11 mouse cellular contexts compared by ENCODE assay signal in the genomic region with DNA sequence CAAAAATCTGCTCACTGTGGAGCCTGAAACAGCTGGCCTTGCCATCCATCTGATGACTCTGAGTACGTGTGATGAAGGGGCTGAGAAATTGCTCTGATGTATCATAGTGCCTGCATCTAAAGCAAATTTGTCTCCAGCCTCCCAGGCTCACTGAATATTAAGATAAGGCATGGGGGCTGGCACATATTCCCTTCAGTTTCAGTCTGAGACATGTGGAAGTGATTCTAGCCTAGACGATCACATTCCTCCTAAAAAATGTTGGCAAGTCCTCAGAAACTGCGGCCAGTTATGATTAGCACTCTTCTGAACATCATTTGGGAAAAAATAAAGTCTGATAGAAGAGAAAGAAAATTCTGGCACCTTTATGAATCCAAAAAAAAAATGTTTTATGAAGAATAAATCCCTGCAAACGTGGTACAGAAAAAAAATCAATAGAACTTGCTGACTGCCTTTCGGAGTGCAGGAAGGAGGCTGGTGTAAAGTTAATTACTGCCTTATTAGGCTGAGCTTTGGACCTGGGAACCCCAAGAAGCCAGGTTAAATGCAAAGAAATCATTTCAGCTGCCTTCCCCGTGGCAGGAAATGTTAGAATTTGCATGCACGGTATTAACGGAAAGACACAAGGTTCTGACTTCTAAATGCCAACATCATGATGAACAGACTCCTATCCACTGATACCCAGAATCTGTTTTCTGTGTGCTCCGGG.
DNase-seq lines count a peak whose midpoint lies in the region; ATAC-seq and TF ChIP-seq lines count a peak whose summit lies in the region.
"Had no signal": no experiment of that assay in that cellular context is flagged by ENCODE, and none has a peak within 500 bp of the region (broad histone marks: within the 10 kb centered on the region; RNA-seq: fewer than 3 reads in every experiment).

No protein-coding gene starts in this region.

- H3K36me3 ChIP-seq in heart, postnatal 0 days (replicated peaks; ENCODE audit: control insufficient read depth, insufficient read depth, low read length), result no peaks in the 10 kb centered on the region
- H3K36me3 ChIP-seq in lung, embryonic 15.5 days, result no peaks in the 10 kb centered on the region

- TF ChIP-seq EP300 in heart, postnatal 0 days (IDR thresholded peaks at IDR 0.05; ENCODE audit: low read depth), result no peak

- no peak overlapping the region for H3K27ac ChIP-seq in heart, postnatal 0 days (ENCODE audit: low read depth)
- peak overlapping the region; percentile 87 for H3K27ac ChIP-seq in embryonic fibroblast, embryonic 13.5 days (ENCODE audit: insufficient read depth, low read length)
- no peak overlapping the region for H3K27ac ChIP-seq in lung, embryonic 15.5 days

- no peak for TF ChIP-seq CTCF in heart, postnatal 0 days (IDR thresholded peaks at IDR 0.05; ENCODE audit: low read depth)
- no peak for TF ChIP-seq CTCF in embryonic fibroblast, embryonic 13.5 days (IDR thresholded peaks at IDR 0.05; ENCODE audit: borderline replicate concordance, insufficient read depth, low read length)

- WGBS in heart, postnatal 0 days, result 49% methylated on average over 9 of the region's 9 CpGs
- WGBS in lung, embryonic 15.5 days, result 35% methylated on average over 9 of the region's 9 CpGs

- no peaks in the 10 kb centered on the region for H3K27me3 ChIP-seq in heart, postnatal 0 days (ENCODE audit: control insufficient read depth, insufficient read depth, low read length)
- H3K27me3 ChIP-seq in lung, embryonic 15.5 days, result no peaks in the 10 kb centered on the region

- H3K4me2 ChIP-seq in heart, postnatal 0 days (ENCODE audit: low read depth, low read length), result no peak overlapping the region
- H3K4me2 ChIP-seq in lung, embryonic 15.5 days, result no peak overlapping the region

- peak; percentile 6 for DNase-seq in heart, postnatal 0 days (ENCODE audit: low spot score)
- DNase-seq in heart, adult 11 months, result no peak
- peak; percentile 88 for DNase-seq in NIH3T3 (ENCODE audit: low read depth)
- no peak for DNase-seq in thymus, postnatal 36 days
- DNase-seq in adrenal gland, adult 2 months, result no peak
- DNase-seq in testis, postnatal 14 days (ENCODE audit: low spot score), result no peak
- DNase-seq: adrenal gland, postnatal 25 days; cerebellum, adult 11 months had no signal

- no peak overlapping the region for H3K9ac ChIP-seq in heart, postnatal 0 days (replicated peaks; ENCODE audit: low read depth, low read length)
- H3K9ac ChIP-seq in lung, embryonic 15.5 days, result no peak overlapping the region

- no peak for TF ChIP-seq POLR2A in embryonic fibroblast, embryonic 13.5 days (IDR thresholded peaks at IDR 0.05; ENCODE audit: low read depth, low read length)

- ATAC-seq in heart, postnatal 0 days (ENCODE audit: insufficient read depth, low read depth), result no peak
- ATAC-seq in lung, embryonic 15.5 days (ENCODE audit: borderline replicate concordance, extremely low read depth, low FRiP score, low TSS enrichment), result peak; percentile 67; the same call in 1 of the 2 replicates
- ATAC-seq: hindbrain, embryonic 16.5 days had no signal

- no peak overlapping the region for H3K4me3 ChIP-seq in heart, postnatal 0 days (ENCODE audit: low read depth, low read length)
- H3K4me3 ChIP-seq in embryonic fibroblast, embryonic 13.5 days (ENCODE audit: insufficient read depth, low read length), result no peak overlapping the region
- H3K4me3 ChIP-seq in lung, embryonic 15.5 days, result no peak overlapping the region

- no peaks in the 10 kb centered on the region for H3K9me3 ChIP-seq in heart, postnatal 0 days (replicated peaks; ENCODE audit: control insufficient read depth, low read length)
- no peaks in the 10 kb centered on the region for H3K9me3 ChIP-seq in lung, embryonic 15.5 days

- no peaks in the 10 kb centered on the region for H3K4me1 ChIP-seq in heart, postnatal 0 days (ENCODE audit: control insufficient read depth, insufficient read depth)
- H3K4me1 ChIP-seq in embryonic fibroblast, embryonic 13.5 days (ENCODE audit: control insufficient read depth, insufficient read depth, low read length), result peaks cover 4% of the 10 kb centered on the region
- H3K4me1 ChIP-seq in lung, embryonic 15.5 days, result peaks cover 3% of the 10 kb centered on the region; the same call in 1 of the 2 replicates

Comparison
In these comparisons a context has a peak if more than half of its experiments do, and no peak if none do; other contexts are left out.
1. DNase-seq: peak in heart, postnatal 0 days (single experiment) and NIH3T3 (single experiment); none in heart, adult 11 months (single experiment), thymus, postnatal 36 days (0 of 2), adrenal gland, adult 2 months (single experiment) and testis, postnatal 14 days (single experiment).